Mouse (Mus musculus) inflammation-experienced regulatory T-cells, adult 6 months (primary cell): ENCODE measurements at regions not wholly inside any gene's neighbourhood (a gene's known extent, or its start where the extent isn't known, plus 50 kb on each side); places are given as distances from the start of the nearest gene placed in this dataset.

Experiments
- ATAC-seq: one replicate; pipeline ENCODE4 v1.8.0; 2017

GRCm38 (mm10) chrX:33416321-33416720 lies 103.1 kb downstream of the Btbd35f12 start:
- peak; percentile 72 for ATAC-seq
